Mouse (Mus musculus) right cerebral cortex, postnatal 10 days (tissue): Measurements from ENCODE around the gene Hip1.
"Not testable (repeated sequence)": the region's sequence is repeated elsewhere in the genome, so short reads cannot be mapped to it uniquely, and the experiment has no call there.

Experiments used
- DNase-seq, 2 experiments: peaks; one replicate each; pipeline ENCODE4 v3.0.0; 2021; ENCODE audit warnings: low spot score in 2 of 2

The Hip1 gene

DNA sequence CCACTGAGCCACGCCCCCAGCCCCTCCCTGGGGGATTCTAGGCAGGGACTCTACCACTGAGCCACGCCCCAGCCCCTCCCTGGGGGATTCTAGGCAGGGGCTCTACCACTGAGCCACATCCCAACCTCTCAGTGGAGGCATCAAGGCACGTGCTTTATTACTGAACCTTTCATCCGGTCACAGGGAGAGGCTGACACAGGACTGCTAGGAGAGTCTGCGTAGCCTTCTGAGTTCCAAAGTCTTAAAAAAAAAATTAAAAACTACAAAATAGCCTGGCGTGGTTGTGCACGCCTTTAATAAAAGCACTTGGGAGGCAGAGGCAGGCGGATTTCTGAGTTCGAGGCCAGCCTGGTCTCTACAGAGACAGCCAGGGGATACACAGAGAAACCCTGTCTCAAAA is 175.7 kb downstream of the Hip1 start:
- DNase-seq, result not testable (repeated sequence)

DNA sequence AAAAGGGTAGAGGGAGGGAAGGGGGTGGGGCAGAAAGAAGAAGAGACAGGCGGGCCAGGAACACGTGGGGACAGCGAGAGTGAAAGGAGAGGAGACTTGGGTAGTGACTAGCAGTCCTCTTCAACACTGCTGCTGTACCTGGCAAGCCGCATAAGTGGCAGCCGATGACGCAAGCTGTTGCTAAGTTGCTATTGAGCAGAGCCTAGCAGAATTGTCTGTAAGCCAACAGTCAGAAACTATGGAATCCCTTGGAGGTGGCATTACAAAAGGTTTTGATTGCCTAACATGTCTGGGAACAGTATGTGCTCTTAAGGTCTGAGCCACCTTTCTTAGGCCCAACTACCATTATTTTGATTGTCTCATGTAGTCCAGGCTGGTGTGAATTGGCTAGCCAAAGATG is 176.6 kb downstream of the Hip1 start:
- no peak for DNase-seq

DNA sequence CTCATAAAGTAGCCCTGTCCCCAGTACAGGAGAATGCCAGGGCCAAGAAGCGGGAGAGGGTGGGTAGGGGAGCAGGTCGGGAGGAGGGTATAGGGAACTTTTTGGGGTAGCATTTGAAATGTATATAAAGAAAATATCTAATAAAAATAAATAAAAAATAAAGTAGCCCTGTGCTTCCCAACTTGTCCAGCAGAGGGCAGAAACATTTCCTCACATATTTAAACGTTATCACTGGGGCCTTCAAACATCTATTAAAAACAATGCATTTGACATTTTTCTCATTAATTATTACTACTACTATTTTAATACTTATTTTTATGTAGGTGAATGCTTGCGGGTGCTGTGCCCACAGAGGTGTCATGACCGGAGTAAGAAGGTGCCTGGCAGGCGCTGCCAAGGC is 177.1 kb downstream of the Hip1 start:
- DNase-seq, result no peak

DNA sequence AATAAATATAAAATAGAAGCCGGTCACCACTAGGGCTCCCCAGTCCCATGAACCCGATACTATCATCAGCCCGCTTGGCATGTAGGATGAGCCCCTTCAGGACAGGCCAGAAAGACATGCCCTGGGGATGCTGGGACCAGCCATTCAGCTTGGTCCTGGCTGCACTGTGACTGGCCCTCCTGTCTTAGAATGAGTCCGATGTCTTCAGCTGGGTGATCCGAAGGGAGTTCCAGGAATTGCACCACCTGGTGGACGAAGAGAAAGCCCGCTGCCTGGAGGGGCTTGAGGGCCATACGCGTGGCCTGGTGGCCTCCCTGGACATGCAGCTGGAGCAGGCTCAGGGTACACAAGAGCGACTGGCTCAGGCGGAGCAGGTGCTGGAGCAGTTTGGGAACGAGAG is 181.4 kb downstream of the Hip1 start:
- no peak for DNase-seq

DNA sequence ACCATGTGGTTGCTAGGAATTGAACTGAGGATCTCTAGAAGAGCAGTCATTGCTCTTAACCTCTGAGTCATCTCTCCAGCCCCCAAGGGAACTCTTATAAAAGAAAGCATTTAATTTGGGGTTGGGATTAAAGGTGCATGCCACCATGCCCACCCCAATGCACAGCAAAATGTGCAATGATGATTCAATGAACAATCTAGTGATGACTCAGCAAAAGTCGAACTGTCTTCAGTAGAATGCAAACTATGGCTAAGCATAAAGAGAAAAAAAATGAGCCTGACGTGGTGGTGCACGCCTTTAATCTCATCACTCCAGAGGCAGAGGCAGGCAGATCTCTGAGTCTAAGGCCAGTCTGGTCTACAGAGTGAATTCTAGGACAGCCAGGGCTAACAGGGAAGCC is 182.3 kb downstream of the Hip1 start:
- DNase-seq, result no peak

DNA sequence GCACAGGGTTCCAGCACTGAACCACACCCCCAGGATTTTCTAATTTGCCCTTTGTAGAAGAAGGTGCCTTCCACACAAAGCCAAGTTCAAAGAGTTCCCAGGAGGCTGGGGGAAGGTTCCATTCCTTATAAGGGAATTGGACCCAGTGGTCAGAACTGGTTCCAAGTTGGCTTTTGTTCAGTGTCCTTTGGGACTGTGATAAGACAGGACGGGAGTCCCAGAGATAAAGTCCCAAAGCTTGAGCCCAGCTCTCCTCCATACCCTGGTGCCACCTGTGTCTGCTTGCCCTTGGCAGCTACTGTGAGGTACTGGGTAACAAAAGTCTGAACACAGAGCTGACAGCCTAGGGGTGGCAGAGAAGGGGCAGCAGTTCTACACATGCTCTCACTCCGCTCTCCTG is 185.1 kb downstream of the Hip1 start:
- no peak for DNase-seq

DNA sequence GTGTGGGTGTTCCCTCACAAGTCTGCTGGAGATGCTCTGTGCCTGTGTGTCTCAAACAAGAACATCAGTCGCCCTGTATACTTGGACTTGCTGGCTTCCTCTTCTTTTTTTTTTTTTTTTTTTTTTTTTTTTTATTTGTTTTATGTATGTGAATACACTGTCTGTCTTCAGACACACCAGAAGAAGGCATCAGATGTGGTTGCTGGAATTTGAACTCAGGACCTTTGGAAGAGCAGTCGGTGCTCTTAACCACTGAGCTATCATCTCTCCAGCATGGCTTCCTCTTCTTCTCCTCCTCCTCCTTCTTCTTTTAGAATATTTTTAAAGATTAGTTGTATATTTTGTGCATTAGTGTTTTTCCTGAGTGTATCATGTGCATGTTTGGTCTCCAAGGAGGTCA is 187.4 kb downstream of the Hip1 start:
- DNase-seq, result no peak
